Mouse (Mus musculus) inflammation-experienced regulatory T-cells, adult 6 months (primary cell): Measurements from ENCODE around the gene Hsd17b14. TPM values are rescaled to one million over a fixed set of nuclear protein-coding genes. Genes with fewer than 3 reads are reported as not detected.

ENCODE experiments used
- ATAC-seq: one replicate; pipeline ENCODE4 v1.8.0; 2017
- polyA plus RNA-seq, 3 experiments: library from polyadenylated mRNA; unstranded; fragments of 100-300 nt; shearing (Covaris generic); gene quantifications; one replicate each; pipeline ENCODE4 v1.2.1; 2017

The Hsd17b14 gene
- polyA plus RNA-seq, 3 experiments from 2014 or later, result 0.82 to 0.95 (median 0.91) TPM

DNA sequence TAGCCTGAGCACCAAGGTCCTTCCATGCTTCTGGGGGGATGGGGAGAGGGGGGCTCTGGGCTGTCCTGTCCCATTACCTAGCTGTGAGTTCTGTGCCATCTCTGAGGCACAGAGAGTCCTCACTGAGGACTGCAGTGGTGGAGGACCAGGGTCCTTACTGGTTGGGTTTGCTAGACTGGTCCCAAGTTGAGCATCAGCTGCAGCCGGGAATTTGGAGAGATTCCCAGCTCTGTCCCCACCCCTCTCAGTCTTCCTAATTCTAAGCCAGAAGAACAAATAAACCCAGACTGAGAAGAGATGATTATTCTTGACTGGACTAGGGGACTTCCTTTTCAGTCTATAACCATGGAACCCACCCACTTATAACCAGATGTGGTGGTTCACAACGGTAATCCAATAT is 24.1 kb upstream of the Hsd17b14 start:
- ATAC-seq, result no peak

DNA sequence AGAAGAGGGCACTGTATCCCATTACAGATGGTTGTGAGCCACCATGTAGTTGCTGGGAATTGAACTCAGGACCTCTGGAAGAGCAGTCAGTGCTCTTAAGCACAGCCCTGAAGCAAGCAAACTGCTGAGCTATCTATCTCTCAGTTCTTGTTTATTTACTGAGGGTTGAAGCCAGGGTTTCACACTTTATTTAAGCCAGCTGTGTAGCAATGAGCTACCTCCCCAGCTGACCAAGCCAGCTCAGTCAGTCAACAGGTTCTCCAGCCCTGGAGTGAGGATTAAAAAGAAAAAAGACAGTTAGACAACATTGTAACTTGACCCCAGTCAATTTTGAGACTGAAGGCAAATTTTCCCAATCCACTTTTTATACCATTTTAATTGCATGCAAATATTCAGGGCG is 19.0 kb upstream of the Hsd17b14 start:
- ATAC-seq, result no peak

DNA sequence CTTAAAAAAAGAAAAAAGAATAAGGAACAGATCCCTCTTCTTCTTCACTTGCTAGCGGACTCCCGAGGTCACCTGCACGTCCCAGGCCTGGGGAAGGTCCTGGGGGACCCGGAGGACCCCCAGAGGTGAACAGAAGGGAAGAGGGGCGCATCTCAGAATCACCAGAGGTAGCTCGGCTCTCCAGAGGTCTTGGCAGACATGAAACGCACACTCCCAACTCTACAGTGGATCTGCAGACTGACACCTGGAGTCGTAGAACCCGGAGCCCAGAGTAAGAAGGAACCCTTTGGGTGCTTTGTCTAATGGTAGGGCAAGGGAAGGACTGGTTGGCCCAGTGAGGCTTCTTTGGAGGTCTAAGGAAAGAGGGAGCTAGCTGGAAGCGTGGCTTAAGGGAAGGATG is 17.1 kb upstream of the Hsd17b14 start:
- no peak for ATAC-seq

DNA sequence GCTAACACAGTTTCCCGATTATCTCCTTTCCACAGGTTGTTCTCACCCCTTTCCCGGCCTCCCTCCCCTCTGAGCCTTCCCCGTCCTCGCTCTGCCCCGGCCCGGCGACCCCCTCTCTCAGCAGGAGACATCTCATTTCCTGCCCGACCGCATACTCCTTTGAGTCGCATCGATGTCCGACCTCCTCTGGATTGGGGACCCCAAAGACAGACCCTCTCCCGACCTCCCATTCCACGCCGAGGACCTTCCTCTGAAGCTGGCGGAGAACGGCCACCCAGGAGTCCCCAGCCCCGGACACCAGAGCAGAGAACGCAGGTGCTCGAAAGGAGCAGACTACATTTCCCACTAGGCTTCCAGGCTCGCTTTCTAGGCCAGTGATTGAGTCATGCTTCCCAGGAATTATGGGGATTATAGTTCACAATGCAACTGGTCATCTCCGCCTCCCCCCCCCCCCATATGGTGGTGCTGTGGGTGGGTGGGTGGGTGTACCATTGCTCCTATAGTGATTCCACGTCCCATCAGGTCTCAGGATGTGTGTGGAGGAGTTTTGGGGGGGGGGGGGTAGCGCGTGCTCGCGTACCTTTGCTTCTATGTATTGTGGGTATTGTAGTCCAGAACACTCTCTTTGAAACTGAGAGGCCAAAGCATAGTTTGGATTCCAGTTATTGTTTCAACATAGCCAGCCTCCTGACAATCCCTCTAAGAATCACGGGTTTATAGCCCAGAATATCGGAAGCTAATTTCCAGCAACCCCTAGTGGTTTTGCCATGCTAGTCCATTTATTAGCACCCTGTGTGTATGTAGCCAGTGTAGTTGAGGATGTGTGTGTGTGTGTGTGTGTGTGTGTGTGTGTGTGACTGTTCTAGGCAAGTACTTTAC is 16.3 kb upstream of the Hsd17b14 start:
- no peak for ATAC-seq

DNA sequence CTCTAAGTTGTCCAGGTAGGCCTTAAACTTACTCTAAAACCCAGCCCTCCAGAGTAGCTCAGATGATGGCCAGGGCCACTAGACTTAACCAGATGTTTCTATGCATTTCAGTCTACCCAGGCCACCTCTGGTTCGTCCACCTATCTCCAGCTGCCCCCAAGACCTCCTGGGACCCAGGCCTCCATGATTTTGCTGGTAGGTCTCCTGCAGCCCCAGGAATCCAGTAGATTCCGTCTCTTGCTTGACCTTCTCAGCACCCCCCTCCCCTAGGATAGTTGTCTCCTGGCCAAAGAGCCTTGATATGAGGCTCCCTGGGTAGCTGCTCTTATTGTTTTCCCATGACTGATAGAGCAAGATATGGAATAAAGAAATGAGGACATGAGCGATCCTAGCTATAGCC is 15.6 kb upstream of the Hsd17b14 start:
- ATAC-seq, result no peak

DNA sequence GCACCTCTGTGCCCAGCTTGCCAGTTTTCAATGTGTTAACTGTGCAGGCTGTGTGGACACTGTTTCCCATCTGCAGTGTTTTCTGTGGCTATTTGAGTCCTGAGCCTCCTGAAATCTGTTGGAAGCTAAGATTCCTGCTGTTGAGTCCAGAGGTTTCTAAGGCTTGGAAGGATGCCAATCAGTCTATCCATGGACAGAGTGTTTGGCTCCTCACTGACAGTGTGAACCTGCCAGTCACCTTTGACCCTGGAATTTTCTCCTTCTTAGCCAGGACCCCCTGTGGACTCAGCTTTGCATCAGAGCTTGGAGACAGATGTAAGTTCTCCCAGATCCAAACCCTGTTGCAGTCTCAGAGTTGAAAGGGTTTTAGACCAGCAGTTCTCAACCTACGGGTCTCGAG is 14.5 kb upstream of the Hsd17b14 start:
- ATAC-seq, result no peak

DNA sequence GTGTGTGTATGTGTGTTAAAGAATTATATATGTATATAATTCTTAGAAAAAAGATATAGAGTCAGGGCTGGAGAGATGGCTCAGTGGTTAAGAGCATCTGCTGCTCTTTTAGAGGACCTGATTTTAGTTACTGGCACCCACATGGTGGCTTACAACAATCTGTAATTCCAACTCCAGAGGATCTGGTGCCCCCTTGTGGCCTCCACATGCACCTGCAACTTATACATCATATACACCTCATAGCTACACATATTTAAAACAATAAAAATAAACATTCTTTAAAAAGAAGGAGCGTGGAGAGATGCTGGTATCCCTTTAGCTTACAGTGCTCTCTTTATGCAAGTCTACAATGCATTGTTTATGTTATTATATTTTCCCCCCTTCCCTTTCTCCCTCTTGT is 10.2 kb upstream of the Hsd17b14 start:
- ATAC-seq, result no peak

DNA sequence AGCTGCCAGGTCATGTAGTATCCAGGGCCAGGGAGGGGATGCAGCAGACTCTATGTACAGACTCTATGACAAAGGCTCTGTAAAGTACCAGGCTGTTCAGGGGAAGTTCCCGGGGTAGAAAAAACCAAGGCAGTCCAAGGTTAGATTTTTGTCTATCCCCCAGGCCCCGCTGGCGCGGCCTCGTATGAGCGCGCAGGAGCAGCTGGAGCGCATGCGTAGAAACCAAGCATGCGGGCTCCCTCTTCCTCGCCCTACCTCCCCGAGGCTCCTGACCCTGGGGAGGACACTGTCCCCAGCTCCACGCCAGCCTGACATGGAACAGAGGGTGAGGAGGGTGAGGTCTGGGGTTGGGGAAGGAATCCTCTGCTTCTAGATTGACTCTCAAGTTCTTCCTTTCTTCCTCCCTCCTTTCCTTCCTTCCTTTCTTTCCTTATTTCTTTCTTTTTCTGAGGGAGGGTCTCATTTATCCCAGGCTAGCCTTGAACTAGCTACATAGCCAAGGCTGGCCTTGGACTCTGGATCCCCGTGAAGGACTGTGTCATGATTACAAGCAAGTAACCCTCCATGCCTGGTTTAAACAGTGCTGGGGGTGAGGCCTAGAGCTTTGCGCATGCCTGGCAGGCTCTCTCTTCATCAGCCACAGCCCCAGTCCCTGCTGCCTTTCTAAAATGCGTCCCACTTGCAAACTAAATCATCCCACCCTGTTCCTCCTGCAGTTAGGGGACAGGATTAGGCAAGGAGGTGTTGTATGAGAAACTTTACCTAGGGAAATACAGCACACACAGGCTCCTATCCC is 4.9 kb upstream of the Hsd17b14 start:
- no peak for ATAC-seq

DNA sequence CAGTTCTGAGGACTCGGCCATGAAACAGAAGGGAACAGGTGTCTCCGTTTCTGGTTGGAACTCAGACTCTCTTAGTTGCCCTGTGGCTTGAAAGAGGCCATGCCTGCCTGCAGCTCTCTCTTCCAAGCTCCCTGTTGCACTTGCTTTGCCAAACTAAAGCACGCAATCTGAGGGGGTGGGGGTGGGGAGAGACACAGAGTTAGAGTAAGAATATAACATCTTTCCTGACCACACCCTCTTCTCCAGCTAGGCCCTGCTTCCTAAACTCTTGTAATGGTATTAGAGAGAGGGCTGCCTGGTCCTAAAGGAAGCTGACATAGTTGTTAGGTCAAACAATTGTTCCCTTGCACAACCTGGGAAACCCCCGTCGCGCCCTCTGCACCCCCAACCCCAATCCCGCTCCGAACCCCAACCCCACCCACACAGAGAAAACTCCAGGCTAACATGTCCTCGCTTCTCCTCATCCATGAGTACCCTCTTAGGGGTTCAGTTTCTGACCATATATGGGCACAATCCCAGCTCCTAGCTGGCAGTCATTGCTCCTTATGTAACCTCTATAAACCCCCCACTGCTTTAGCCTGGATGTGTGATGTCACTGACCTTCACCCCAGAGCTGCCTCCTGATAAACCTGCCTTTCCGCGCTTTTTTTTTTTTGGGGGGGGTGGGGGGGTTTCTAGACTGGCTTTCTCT is 3.7 kb upstream of the Hsd17b14 start:
- ATAC-seq, result no peak

DNA sequence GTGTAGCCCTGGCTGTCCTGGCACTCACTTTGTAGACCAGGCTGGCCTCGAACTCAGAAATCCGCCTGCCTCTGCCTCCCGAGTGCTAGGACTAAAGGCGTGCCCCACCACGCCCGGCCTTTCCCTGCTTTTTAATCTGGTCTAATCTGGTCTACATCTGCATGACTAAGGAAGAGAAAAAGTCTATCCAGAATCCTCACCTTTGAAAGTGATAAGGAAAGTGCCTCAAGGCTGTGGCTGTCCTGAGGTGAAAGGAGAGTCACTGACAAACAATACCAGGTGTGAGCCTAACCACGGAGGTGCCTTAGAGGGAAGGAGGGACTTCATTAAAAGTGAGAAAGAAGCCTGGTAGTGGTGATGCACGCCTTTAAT is 3.2 kb upstream of the Hsd17b14 start:
- no peak for ATAC-seq

DNA sequence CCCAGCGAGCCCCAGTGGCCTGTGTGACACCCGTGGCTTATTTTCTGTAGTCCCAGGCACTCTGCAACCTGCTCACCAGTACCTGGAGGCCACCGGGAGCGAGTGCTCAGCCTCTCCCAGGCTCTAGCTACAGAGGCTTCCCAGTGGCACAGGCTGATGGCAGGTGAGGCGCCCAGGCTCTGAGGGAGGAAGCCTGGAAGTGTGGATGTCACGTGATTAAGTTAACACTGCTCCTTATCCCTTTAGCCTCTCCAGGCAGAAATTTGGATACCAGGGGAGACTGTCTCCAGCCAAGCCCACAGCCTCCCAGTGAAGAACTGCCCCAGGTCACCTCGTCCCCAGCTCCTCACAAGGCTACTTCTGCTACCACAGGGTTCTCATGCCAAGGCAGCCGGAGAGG is 1.2 kb upstream of the Hsd17b14 start:
- no peak for ATAC-seq

DNA sequence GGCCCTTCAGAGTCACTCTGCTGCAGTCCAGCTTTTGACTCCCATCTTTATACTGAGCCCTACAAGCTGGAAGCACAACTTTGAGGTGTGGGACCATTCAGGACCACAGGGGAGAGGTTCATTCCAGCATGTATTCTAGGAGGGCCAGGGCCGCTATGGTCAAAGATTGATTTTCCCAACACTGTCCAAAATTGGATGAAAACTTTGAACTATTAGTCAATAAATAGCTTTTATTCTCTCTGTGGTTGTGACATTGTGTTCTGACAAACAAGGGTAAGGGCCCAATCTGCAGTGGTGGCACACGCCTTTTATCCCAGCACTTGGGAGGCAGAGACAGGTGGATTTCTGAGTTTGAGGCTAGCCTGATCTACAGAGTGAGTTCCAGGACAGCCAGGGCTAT is 703 bp upstream of the Hsd17b14 start:
- ATAC-seq, result no peak

DNA sequence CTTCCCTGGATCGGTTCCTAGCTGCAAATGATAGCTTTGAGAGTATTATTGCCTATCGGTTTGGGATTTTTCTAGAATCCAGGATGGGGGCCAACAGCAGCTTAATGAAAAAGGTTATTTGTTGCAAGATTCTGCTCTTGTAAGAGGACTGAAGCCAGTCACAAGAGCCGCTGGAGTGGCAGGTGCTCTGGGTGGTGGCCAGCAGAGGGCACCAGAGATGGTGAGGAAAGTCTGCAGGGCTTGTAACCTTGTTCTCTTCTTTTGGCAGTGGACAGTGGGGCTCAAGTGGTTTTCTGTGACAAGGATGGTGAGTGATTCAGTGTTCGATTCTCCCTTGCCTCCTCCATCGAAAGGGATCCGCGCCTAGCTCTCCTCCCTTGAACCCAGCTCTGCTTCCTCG is 1.1 kb downstream of the Hsd17b14 start:
- ATAC-seq, result peak; percentile 43

DNA sequence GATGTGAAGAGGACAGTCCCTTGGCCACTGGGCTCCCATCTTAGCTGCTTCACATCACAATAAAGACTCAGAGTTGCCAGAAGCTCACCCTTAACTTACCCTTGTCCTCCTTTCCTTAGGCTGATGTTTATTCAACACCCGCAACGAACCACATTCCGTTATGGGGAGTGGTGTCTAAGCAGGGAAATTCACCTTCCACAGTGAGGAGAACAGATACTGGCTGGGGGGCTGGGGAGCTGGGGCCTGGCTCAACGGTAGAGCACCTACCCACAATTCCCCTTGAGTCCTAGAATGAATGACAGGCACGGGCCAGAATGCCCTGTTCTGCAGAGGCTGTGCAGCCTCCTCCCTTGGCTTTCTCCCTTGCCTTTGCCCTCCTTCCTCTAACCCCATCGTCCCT is 4.2 kb downstream of the Hsd17b14 start:
- ATAC-seq, result no peak

DNA sequence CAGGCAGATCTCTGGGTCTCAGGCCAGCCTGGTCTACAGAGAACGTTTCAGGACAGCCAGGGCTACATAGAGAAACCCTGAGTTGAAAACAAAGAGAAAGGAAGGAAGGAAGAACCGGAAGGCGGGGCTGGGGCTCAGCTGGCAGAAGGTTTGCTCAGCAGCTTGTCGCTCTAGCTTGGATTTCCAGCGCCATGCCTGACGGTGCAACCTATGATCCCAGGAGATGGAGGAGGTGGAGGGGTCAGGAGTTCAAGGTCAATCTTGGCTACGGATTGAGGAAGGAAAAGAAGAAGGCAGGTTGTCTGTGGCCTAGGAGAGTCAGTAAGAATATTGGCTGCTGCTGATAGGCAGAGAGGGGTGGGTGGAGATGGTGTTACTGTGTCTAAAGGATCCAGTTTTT is 5.5 kb downstream of the Hsd17b14 start:
- ATAC-seq, result no peak

DNA sequence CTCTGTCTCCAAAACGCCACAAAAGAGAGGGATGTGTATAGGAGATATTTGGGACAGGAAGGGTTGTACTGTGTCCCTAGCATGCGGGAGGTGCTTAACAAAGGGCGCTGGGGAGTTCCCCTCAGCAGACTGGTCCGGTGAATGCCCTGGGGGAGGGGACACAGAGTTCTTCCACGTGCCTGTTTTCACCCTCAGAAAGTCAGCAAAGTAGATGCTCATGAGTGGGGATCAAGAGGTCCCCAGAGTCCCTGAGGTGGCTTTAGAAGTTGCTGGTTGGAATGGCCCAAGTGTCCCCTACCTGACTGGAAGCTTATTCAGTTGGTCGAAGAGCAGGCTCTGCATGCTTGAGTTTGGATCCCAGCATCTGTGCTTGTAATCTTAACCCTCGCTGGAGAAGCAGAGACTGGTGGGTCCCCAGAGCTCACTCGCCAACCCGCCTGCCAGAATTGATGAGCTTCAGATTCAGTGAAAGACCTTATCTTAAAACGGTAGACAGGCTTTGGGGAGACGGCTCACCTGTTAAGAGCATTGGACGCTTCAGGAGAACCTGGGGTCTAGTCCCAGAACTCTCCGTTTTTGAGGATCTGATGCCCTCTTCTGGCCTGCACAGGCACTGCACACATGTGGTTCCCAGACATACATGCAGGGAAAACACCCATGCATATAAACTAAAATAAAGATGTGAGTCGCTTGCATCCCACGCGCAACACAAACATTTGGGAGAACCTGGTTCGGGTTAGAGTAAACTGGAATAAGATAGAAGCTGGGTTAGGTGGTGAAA is 6.3 kb downstream of the Hsd17b14 start:
- peak; percentile 89 for ATAC-seq

DNA sequence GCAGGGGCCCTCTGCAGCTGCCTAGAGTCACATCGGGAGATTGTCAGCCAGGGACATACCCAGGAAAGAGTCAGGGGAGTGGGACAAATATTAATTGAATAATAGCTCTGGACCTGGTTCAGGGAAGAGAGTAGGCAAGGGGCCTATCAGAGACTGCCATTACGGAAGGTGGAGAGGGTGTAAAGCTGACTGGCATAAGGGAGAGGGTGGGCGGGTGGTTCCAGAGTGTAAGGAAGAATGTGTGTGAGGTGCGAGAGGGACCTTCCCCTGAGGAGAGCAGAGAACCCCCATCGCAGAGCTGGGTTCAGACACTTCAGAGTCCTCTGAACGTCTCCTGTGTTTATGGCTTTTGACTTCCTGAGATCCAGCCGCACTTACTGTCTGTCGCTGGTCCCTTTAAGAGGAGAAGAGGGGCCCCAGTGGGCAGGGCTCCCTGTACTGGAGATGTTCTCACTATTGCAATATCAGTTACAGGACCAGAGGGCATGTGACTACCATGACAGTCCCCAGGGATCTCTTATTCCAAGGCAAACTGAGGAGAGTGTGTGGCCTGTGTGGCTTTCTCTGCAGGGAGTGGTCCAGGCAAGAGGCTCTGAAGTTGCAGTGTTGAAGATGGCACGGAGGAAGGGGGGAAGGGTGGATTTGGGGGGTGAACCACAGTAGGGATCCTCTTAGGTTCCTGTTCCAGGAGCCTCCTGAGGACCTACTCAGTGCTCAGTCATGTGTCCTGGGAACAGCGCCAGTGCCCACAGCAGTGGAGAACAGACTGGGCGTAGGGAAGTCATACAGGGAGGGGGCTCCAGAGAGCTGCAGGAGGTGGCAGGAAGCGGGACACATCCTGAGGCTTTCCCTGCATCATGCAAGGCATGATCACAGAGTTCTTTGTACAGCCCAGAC is 7.2 kb downstream of the Hsd17b14 start:
- no peak for ATAC-seq

DNA sequence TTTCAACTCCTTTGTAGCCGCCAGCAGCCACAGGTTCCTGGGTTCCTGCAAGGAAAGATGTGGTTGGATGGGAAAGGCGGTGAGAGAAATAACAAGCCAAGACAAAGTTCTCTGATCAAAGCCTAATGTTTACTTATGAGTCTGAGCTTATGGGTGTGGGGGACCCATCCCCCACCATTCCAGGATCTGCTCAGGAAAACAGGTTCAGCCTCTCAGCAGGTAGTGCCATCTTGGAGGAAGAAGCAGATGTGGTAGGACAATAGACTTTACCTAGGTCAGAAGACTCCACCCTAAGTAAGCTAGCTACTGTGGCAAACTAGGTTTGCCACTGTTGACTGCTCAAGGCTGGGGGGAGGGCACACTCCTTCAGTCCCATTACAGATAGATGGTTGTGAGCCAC is 10.1 kb downstream of the Hsd17b14 start:
- ATAC-seq, result no peak

DNA sequence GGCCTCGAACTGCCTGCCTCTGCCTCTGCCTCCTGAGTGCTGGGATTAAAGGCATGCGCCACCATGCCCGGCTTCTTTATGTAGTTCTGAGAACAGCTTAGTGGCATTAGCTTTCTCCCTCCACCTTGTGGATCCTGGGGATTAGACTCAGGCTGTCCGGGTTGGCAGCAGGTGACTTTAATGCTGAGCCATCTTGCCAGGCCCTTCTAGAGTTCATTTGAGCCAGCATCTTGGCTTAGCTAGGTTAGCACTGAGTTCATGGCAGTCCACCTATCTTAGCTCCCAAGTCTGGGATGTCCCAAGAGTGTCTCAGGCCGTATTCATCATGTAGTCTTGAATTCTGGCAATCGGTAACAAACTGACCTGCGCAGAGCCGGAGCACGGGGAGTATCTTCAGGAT is 10.8 kb downstream of the Hsd17b14 start:
- ATAC-seq, result no peak

DNA sequence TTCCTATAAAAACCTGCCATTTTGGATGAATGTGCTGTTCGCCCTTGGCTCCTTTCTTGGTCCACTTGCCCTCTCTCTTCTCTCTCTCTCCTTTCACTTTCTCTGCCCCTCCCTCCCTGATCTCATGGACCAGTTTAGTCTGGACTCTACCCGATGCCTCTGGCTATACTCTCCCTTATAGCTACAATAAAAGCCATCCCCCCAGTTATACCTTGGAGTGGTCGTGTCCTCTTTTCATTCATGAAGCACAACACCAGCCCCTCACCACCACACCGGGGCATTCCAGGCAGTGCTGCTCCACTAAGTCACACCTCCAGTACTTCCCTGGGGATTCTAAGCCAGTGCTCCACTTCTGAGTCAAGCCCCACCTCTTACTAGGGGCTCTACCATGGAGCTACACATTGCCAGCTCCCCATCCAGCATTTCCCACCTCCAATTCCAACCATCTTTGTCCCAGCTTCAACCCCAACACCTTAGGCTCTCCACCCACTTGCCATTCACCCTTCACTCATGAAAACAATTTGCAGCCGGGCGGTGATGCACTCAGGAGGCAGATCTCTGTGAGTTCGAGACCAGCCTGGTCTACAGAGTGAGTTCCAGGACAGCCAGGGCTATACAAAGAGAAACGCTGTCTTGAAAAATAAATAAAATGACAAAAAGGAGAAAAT is 12.6 kb downstream of the Hsd17b14 start:
- no peak for ATAC-seq
